9 mouse cellular contexts compared by ENCODE assay signal in the genomic region with DNA sequence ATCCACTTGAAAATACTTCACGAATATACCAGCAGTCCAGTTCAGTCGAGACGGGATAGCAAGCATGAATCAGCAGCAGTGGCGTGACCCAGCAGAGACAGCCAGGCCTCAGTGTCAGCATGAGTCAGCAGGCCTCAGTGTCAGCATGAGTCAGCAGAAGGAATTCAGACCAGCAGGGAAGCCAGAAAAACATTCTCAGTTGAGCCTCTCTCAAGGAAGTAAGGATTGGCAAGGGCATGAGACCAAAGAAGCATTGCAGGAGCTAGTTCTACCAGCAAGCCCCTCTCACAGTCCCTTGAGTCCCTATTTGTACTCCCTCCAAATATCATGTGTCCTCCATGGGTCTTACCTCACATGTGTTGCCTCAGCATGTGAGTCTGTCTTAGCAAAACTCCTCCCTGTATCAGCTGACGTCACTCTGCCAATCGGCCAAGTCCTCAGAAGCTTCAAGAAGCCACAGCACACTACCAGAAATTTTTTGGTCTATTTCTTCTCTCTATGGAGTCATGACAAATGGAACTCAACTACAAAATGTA. TPM values are rescaled to one million over a fixed set of nuclear protein-coding genes. Genes with fewer than 3 reads are reported as not detected.
DNase-seq lines count a peak whose midpoint lies in the region; ATAC-seq lines count a peak whose summit lies in the region.
"Had no signal": no experiment of that assay in that cellular context is flagged by ENCODE, and none has a peak within 500 bp of the region (broad histone marks: within the 10 kb centered on the region; RNA-seq: fewer than 3 reads in every experiment).

No protein-coding gene starts in this region.

- no peak overlapping the region for H3K4me3 ChIP-seq in heart, embryonic 10.5 days

- ATAC-seq in megakaryocyte, adult 5-6 weeks (ENCODE audit: poor library complexity, severe bottlenecking), result peak; percentile 94
- ATAC-seq: hindbrain, embryonic 16.5 days had no signal

- peaks cover 9% of the 10 kb centered on the region; the same call in 1 of the 2 replicates for H3K4me1 ChIP-seq in heart, embryonic 10.5 days

- WGBS in heart, embryonic 10.5 days, result 55% methylated on average over 6 of the region's 6 CpGs

- H3K9me3 ChIP-seq in heart, embryonic 10.5 days, result no peaks in the 10 kb centered on the region

- DNase-seq in heart, embryonic 10.5 days (ENCODE audit: low spot score), result peak; percentile 91
- DNase-seq in heart, adult 9 months (ENCODE audit: low spot score in 2 of 2), result no peak
- peak; percentile 95 for DNase-seq in MEL-GATA-1-ER (ENCODE audit: extremely low read depth, low read depth)
- peak; percentile 33 for DNase-seq in embryo, embryonic 11 days
- DNase-seq in thymus, postnatal 4 days, result no peak
- DNase-seq in right cerebral cortex, postnatal 36 days (ENCODE audit: low spot score in 2 of 2), result no peak
- DNase-seq in thymus, postnatal 25 days, result no peak

- no peaks in the 10 kb centered on the region for H3K27me3 ChIP-seq in heart, embryonic 10.5 days (ENCODE audit: insufficient read depth, poor library complexity, severe bottlenecking)

- no peaks in the 10 kb centered on the region for H3K36me3 ChIP-seq in heart, embryonic 10.5 days

- H3K27ac ChIP-seq in heart, embryonic 10.5 days, result peak overlapping the region; percentile 52; the same call in 1 of the 2 replicates

RNA-seq across cellular contexts. Expression of a gene that starts 27.3 kb away (rescaled TPM):
- 12.4 and 12.5 TPM in 2 replicates for polyA plus RNA-seq in heart, embryonic 10.5 days (2016; fragmentation: Nextera tagmentation; extraction: Ambion mirVana)
- total RNA-seq in megakaryocyte, adult 5-6 weeks (2015), result 8.6 and 11.2 TPM in 2 replicates
- 13.3 and 19.6 TPM in 2 replicates for total RNA-seq in megakaryocyte, adult 5-6 weeks (2017)

Comparison
In these comparisons a context has a peak if more than half of its experiments do, and no peak if none do; other contexts are left out.
1. DNase-seq: peak in heart, embryonic 10.5 days (single experiment), MEL-GATA-1-ER (single experiment) and embryo, embryonic 11 days (single experiment); none in heart, adult 9 months (0 of 2), thymus, postnatal 4 days (single experiment), right cerebral cortex, postnatal 36 days (0 of 2) and thymus, postnatal 25 days (single experiment).